Mouse (Mus musculus): ENCODE data around the gene Fam81a.

DNA sequence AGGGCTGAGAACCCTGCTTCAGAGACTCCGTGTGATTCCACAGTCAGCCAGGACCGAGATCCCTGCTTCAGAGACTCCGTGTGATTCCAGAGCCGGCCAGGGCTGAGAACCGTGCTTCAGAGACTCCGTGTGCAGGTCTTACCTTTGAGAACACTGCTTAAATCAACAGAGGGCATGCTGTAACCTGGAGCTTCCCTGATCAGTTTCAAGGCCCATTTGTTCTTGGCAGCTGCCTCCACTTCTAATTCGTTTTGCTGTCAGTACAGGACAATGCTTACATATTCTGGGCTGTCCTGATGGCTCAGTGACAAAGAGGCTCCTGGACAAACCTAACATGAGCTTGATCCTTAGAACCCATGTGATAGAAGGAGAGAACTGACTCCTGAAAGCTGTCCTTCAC is 65.2 kb downstream of the Fam81a start:
- TF ChIP-seq CTCF (IDR thresholded peaks at IDR 0.05; ENCODE audit: control insufficient read depth, insufficient read depth, insufficient replicate concordance, low read depth, low read length) (no peak), POLR2A (IDR thresholded peaks at IDR 0.05; ENCODE audit: control insufficient read depth, low read depth, low read length) (no peak)

All from testis, adult 2 months (tissue).